Mouse (Mus musculus) ES-Bruce4 (cell line): ENCODE data around the gene Wdpcp.

ENCODE experiments used
- CTCF ChIP-seq: IDR thresholded peaks from one replicate; pipeline ENCODE4 v1.8.1; 2011; ENCODE audit warnings: low read depth, low read length
- EP300 ChIP-seq: IDR thresholded peaks from 2 replicates; pipeline ENCODE4 v1.6.1; 2011; ENCODE audit warnings: low read depth, low read length; ENCODE audit not compliant: insufficient read depth

DNA sequence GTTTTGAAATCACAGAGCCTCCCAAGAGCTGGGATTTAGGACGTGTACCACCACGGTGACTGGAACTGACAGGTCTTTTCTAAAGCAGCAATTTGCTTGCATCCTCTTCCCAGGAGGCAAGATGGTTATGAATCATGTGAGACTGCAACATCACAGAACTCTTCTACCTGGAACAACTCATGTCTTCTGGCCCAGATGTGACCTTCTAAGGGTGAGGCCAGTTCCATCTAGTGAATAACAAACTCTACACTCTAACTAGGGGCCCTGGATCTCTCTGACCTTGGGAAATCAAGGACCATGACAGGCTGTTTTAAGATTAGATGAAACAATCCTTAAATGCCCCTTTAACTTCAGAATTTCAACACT, 1.9 kb upstream of the Wdpcp start:
- TF ChIP-seq EP300 (no peak), CTCF (no peak)
